Mouse (Mus musculus) embryonic facial prominence, embryonic 13.5 days (tissue): ENCODE data around the gene Gabarap. TPM values are rescaled to one million over a fixed set of nuclear protein-coding genes. Genes with fewer than 3 reads are reported as not detected.

Source experiments
- microRNA counts: library from miRNA; unstranded; fragments of <30 nt; microRNA quantifications from one replicate; lab custom pipeline; 2016
- microRNA-seq: library from miRNA; unstranded; fragments of <30 nt; microRNA quantifications from one replicate; pipeline ENCODE4, GENCODE M21; 2016
- polyA plus RNA-seq: library from polyadenylated mRNA; unstranded; fragments of >200 nt; fragmentation: Nextera tagmentation; extraction: Ambion mirVana; gene quantifications from 2 replicates; pipeline ENCODE4 v1.2.1, GENCODE M21; 2015

Gabarap gene
- polyA plus RNA-seq, 1 experiment from 2014 or later: 542 TPM

MicroRNAs within 50 kb of the gene (microRNA counts, 519-probe panel; counts per million panel counts)
- 236 counts per million, percentile 44 among the panel's probes with 10 or more counts for microRNA mmu-miR-324-3p (lab: Ali Mortazavi, UCI)
- microRNA mmu-miR-324-5p (lab: Ali Mortazavi, UCI): 3,473 counts per million, percentile 79 among the panel's probes with 10 or more counts

Small RNA genes within 50 kb of the gene (microRNA-seq; reads per million reads assigned to microRNA genes)
- gene Gm44349: not detected
- gene Mir324: 3,294 reads per million, percentile 86 among the genes with 10 or more reads in this experiment

Other genes starting within 250 kb of the Gabarap start
- 27.3 and 31.3 TPM in 2 replicates for gene Polr2a, start 232.5 kb upstream of the Gabarap start, polyA plus RNA-seq
- gene Slc35g3, start 229.2 kb upstream of the Gabarap start, polyA plus RNA-seq: not detected in 2 replicates
- gene Zbtb4, start 225.2 kb upstream of the Gabarap start, polyA plus RNA-seq: 3.5 and 4.8 TPM in 2 replicates
- gene Chrnb1, start 195.2 kb upstream of the Gabarap start, polyA plus RNA-seq: 5.4 and 5.7 TPM in 2 replicates
- gene Fgf11, start 189.3 kb upstream of the Gabarap start, polyA plus RNA-seq: 3.6 TPM in 2 replicates
- gene Tmem102, start 185.5 kb upstream of the Gabarap start, polyA plus RNA-seq: 4.0 and 4.7 TPM in 2 replicates
- not detected in 2 replicates for gene Gm39566, start 175.8 kb upstream of the Gabarap start, polyA plus RNA-seq
- gene Spem2, start 172.7 kb upstream of the Gabarap start, polyA plus RNA-seq: not detected in 2 replicates
- gene Spem1, start 169.0 kb upstream of the Gabarap start, polyA plus RNA-seq: 0.26 TPM in 1 of 2 replicates, not detected in the other
- 14.1 and 15.2 TPM in 2 replicates for gene Nlgn2, start 153.4 kb upstream of the Gabarap start, polyA plus RNA-seq
- gene Tmem256, start 152.6 kb upstream of the Gabarap start, polyA plus RNA-seq: 358 and 423 TPM in 2 replicates
- gene Plscr3, start 144.8 kb upstream of the Gabarap start, polyA plus RNA-seq: 145 and 154 TPM in 2 replicates
- 4.9 and 5.3 TPM in 2 replicates for gene Tnk1, start 132.4 kb upstream of the Gabarap start, polyA plus RNA-seq
- gene Tmem95, start 113.1 kb upstream of the Gabarap start, polyA plus RNA-seq: not detected in 2 replicates
- gene Kctd11, start 109.7 kb upstream of the Gabarap start, polyA plus RNA-seq: 3.8 and 4.4 TPM in 2 replicates
- gene Acap1, start 95.6 kb upstream of the Gabarap start, polyA plus RNA-seq: 0.74 and 1.6 TPM in 2 replicates
- 14.8 and 15.6 TPM in 2 replicates for gene 2810408A11Rik, start 90.2 kb upstream of the Gabarap start, polyA plus RNA-seq
- gene Neurl4, start 90.1 kb upstream of the Gabarap start, polyA plus RNA-seq: 12.3 and 12.6 TPM in 2 replicates
- 79.5 and 85.5 TPM in 2 replicates for gene Gps2, start 77.3 kb upstream of the Gabarap start, polyA plus RNA-seq
- gene Eif5a, start 69.2 kb upstream of the Gabarap start, polyA plus RNA-seq: 1,558 and 1,689 TPM in 2 replicates
- gene Ybx2, start 55.3 kb upstream of the Gabarap start, polyA plus RNA-seq: 7.5 and 10.2 TPM in 2 replicates
- gene Slc2a4, start 43.0 kb upstream of the Gabarap start, polyA plus RNA-seq: 33.3 and 33.5 TPM in 2 replicates
- gene Cldn7, start 26.4 kb upstream of the Gabarap start, polyA plus RNA-seq: 30.3 and 34.9 TPM in 2 replicates
- 30.0 and 30.9 TPM in 2 replicates for gene Ctdnep1, start 10.0 kb upstream of the Gabarap start, polyA plus RNA-seq
- 125 and 127 TPM in 2 replicates for gene Elp5, start 8.6 kb upstream of the Gabarap start, polyA plus RNA-seq
- 87.8 and 93.3 TPM in 2 replicates for gene Phf23, start 4.6 kb downstream of the Gabarap start, polyA plus RNA-seq
- 55.0 and 56.8 TPM in 2 replicates for gene Dvl2, start 9.5 kb downstream of the Gabarap start, polyA plus RNA-seq
- 78.2 and 82.3 TPM in 2 replicates for gene Acadvl, start 24.3 kb downstream of the Gabarap start, polyA plus RNA-seq
- 13.1 and 13.5 TPM in 2 replicates for gene Dlg4, start 25.8 kb downstream of the Gabarap start, polyA plus RNA-seq
- 0.24 and 0.47 TPM in 2 replicates for gene Asgr1, start 62.9 kb downstream of the Gabarap start, polyA plus RNA-seq
- gene Asgr2, start 101.5 kb downstream of the Gabarap start, polyA plus RNA-seq: not detected in 2 replicates
- gene Mgl2, start 139.2 kb downstream of the Gabarap start, polyA plus RNA-seq: 0.25 and 0.50 TPM in 2 replicates
- gene Clec10a, start 165.1 kb downstream of the Gabarap start, polyA plus RNA-seq: 1.3 TPM in 2 replicates
- gene Slc16a11, start 221.6 kb downstream of the Gabarap start, polyA plus RNA-seq: 1.9 and 3.5 TPM in 2 replicates
- 9.8 and 13.0 TPM in 2 replicates for gene Slc16a13, start 229.9 kb downstream of the Gabarap start, polyA plus RNA-seq
- 11.1 and 11.3 TPM in 2 replicates for gene Bcl6b, start 238.7 kb downstream of the Gabarap start, polyA plus RNA-seq
- gene 0610010K14Rik, start 246.8 kb downstream of the Gabarap start, polyA plus RNA-seq: 188 and 200 TPM in 2 replicates
- 11.7 and 13.9 TPM in 2 replicates for gene Gm21988, start 248.7 kb downstream of the Gabarap start, polyA plus RNA-seq
- 168 and 170 TPM in 2 replicates for gene Rnasek, start 248.7 kb downstream of the Gabarap start, polyA plus RNA-seq